In genomic region chr8:12394385-12395000, GRCm38 (mm10) we compare ENCODE assay signal across 8 mouse cellular contexts. TPM values are rescaled to one million over a fixed set of nuclear protein-coding genes. Genes with fewer than 3 reads are reported as not detected.
A peak's percentile ranks its signal among the peaks of the same experiment; 100 is the strongest.
DNase-seq lines count a peak whose midpoint lies in the region; ATAC-seq and TF ChIP-seq lines count a peak whose summit lies in the region.
"Had no signal": no experiment of that assay in that cellular context is flagged by ENCODE, and none has a peak within 500 bp of the region (broad histone marks: within the 10 kb centered on the region; RNA-seq: fewer than 3 reads in every experiment).

No protein-coding gene starts in this region.

- H3K36me3 ChIP-seq in lung, postnatal 0 days (ENCODE audit: insufficient read depth, low read length): no peaks in the 10 kb centered on the region
- no peaks in the 10 kb centered on the region; the same call in 1 of the 2 replicates for H3K36me3 ChIP-seq in forebrain, postnatal 0 days (ENCODE audit: insufficient read depth)
- H3K36me3 ChIP-seq in limb, embryonic 15.5 days: no peaks in the 10 kb centered on the region

- TF ChIP-seq CTCF in lung, postnatal 0 days (IDR thresholded peaks at IDR 0.05): no peak
- no peak for TF ChIP-seq CTCF in forebrain, postnatal 0 days (IDR thresholded peaks at IDR 0.05; ENCODE audit: low read depth)

- no peak for DNase-seq in lung, postnatal 0 days (ENCODE audit: low spot score)
- no peak for DNase-seq in lung, adult 18-20 months
- DNase-seq in forebrain, postnatal 0 days: no peak
- DNase-seq in testis, postnatal 10 days (ENCODE audit: low spot score): peak; percentile 36
- no peak for DNase-seq in left cerebral cortex, adult 9 months (ENCODE audit: low spot score in 2 of 2)

- H3K4me2 ChIP-seq in lung, postnatal 0 days (replicated peaks; ENCODE audit: low read depth, low read length): peak overlapping the region; percentile 58
- peak overlapping the region; percentile 70 for H3K4me2 ChIP-seq in forebrain, postnatal 0 days (ENCODE audit: low read depth)
- H3K4me2 ChIP-seq in limb, embryonic 15.5 days: peak overlapping the region; percentile 74

- no peak overlapping the region for H3K9ac ChIP-seq in lung, postnatal 0 days (replicated peaks; ENCODE audit: low read depth)
- peak overlapping the region; percentile 70; the same call in 1 of the 2 replicates for H3K9ac ChIP-seq in forebrain, postnatal 0 days
- no peak overlapping the region for H3K9ac ChIP-seq in limb, embryonic 15.5 days

- no peaks in the 10 kb centered on the region for H3K4me1 ChIP-seq in lung, postnatal 0 days (ENCODE audit: insufficient read depth, low read depth, low read length)
- no peaks in the 10 kb centered on the region for H3K4me1 ChIP-seq in forebrain, postnatal 0 days (ENCODE audit: insufficient read depth)
- peaks cover 34% of the 10 kb centered on the region for H3K4me1 ChIP-seq in limb, embryonic 15.5 days

- no peak for TF ChIP-seq EP300 in lung, postnatal 0 days (IDR thresholded peaks at IDR 0.05)

- no peaks in the 10 kb centered on the region for H3K9me3 ChIP-seq in lung, postnatal 0 days (ENCODE audit: low read length)
- H3K9me3 ChIP-seq in forebrain, postnatal 0 days (ENCODE audit: low read length): no peaks in the 10 kb centered on the region
- no peaks in the 10 kb centered on the region for H3K9me3 ChIP-seq in limb, embryonic 15.5 days

- ATAC-seq in lung, postnatal 0 days: no peak
- no peak for ATAC-seq in forebrain, postnatal 0 days
- ATAC-seq in limb, embryonic 15.5 days (ENCODE audit: insufficient number of reproducible peaks, low FRiP score, low TSS enrichment, low read depth): no peak
- ATAC-seq in erythroblast, adult 5-6 weeks (replicated peaks; ENCODE audit: low FRiP score, poor library complexity, severe bottlenecking): no peak

- WGBS in lung, postnatal 0 days: 1% methylated on average over 22 of the region's 22 CpGs
- 3% methylated on average over 22 of the region's 22 CpGs for WGBS in forebrain, postnatal 0 days
- WGBS in limb, embryonic 15.5 days: 3% methylated on average over 22 of the region's 22 CpGs

- H3K27ac ChIP-seq in lung, postnatal 0 days (ENCODE audit: low read length): no peak overlapping the region
- H3K27ac ChIP-seq in forebrain, postnatal 0 days (ENCODE audit: low read depth, low read length): peak overlapping the region; percentile 86
- no peak overlapping the region for H3K27ac ChIP-seq in limb, embryonic 15.5 days

- peaks cover 87% of the 10 kb centered on the region for H3K27me3 ChIP-seq in lung, postnatal 0 days (replicated peaks; ENCODE audit: insufficient read depth, low read length)
- H3K27me3 ChIP-seq in forebrain, postnatal 0 days (ENCODE audit: insufficient read depth, low read length): peaks cover 16% of the 10 kb centered on the region
- H3K27me3 ChIP-seq in limb, embryonic 15.5 days: peaks cover 93% of the 10 kb centered on the region

- H3K4me3 ChIP-seq in lung, postnatal 0 days (ENCODE audit: low read depth, low read length): peak overlapping the region; percentile 38
- H3K4me3 ChIP-seq in forebrain, postnatal 0 days (ENCODE audit: low read depth, low read length): peak overlapping the region; percentile 51
- H3K4me3 ChIP-seq in limb, embryonic 15.5 days: peak overlapping the region; percentile 42

RNA-seq across cellular contexts. Expression of gene Sox1, which starts 0.6 kb away (rescaled TPM):
- polyA plus RNA-seq in lung, postnatal 0 days (2015; fragmentation: Nextera tagmentation; extraction: Ambion mirVana): not detected in 2 replicates
- 22.5 and 36.5 TPM in 2 replicates for total RNA-seq in forebrain, postnatal 0 days (2014; rRNA removed)
- 2.6 and 4.3 TPM in 2 replicates for polyA plus RNA-seq in forebrain, postnatal 0 days (2015; fragmentation: Nextera tagmentation; extraction: Ambion mirVana)
- not detected in 2 replicates for polyA plus RNA-seq in limb, embryonic 15.5 days (2015; fragmentation: Nextera tagmentation; extraction: Ambion mirVana)
- not detected in 2 replicates for total RNA-seq in erythroblast, adult 5-6 weeks (2015; ENCODE audit: low replicate concordance)
- total RNA-seq in erythroblast, adult 5-6 weeks (2017; ENCODE audit: low replicate concordance): not detected in 2 replicates
- polyA plus RNA-seq: liver, embryonic 16.5 days had no signal
